Mouse (Mus musculus) urinary bladder, postnatal 4 days (tissue): ENCODE data around the gene Napsa.

Source experiments
- DNase-seq, 2 experiments: peaks; one replicate each; pipeline ENCODE4 v3.0.0; 2021 to 2022; ENCODE audit warnings: low spot score in 2 of 2

The Napsa gene

DNA sequence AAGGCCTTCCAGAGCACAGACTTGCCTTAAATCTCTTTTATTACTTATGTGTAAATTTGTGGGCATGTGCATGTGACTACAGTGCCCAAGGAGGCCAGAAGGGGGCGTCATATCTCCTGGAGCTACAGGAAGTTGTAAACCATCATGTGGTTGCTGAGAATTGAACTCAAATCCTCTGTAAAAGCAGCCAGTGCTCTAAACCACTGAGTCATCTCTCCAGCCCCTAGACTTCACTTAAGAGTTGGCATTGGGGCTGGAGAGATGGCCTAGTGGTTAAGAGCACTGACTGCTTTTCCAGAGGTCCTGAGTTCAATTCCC is 53.8 kb downstream of the Napsa start:
- no peak for DNase-seq

DNA sequence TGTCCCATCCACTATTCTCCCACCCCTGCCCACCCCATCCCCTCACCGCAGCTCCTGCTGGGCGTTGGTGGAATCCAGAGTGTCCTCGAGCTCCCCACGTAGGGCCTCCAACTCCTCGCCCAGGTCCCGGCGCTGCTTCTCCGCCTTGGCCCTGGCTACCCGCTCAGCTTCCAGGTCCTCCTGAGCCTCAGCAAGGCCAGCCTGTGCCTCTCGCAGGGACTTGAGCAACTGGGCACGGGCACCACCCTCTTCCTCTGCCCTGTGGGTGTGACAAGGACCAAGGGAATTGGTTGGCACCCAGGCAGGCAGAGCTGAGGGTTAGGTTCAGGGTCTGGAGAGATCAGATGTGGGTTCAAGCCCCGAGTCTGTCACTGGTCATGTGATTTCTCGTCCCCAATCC is 54.8 kb downstream of the Napsa start:
- no peak for DNase-seq

- DNase-seq, result no peak
Measured at GRCm38 (mm10) chr7:44628402-44629034, 56.3 kb downstream of the Napsa start.

DNA sequence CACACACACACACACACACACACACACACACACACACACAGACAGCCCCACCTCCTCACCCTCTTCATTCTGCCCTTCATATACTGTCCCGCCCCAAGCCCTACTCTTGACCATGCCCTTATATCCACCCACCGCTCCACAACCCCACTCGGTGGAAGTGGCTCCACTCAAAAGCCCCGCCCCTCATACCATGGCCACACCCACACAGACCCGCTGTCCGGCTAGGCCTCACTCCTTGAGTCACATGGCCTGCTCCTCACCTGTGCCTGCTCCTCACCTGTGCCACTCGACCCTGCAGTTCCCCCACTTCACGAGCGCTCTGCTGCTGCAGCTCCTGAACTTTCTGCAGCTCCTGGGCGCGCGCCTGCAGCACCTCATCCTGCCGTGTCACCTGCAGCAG is 58.3 kb downstream of the Napsa start:
- no peak for DNase-seq

GRCm38 (mm10) chr7:44632676-44633075 is 60.5 kb downstream of the Napsa start:
- DNase-seq, result no peak

DNA sequence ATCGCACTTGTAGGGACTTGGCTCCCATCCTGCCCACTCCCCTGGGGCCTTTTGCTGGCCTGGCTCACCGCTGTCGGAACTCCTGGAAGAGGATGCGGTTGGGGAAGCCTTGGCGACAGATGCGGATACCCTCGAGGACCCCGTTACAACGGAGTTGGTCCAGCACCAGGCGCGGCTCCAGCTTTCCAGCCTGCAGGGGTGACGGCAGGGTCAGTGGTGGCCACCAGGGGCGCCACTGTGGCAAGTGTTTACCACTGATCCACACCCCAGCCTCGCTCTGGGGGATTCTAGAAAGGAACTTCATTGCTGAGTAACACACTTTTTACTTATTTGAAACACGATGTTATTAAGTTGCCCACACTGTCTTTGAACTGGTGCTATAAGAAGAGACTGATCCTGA is 61.2 kb downstream of the Napsa start:
- no peak for DNase-seq
